Mouse (Mus musculus): ENCODE measurements at regions not wholly inside any gene's neighbourhood (a gene's known extent, or its start where the extent isn't known, plus 50 kb on each side); places are given as distances from the start of the nearest gene placed in this dataset.

- Histone ChIP-seq H3K9ac (ENCODE audit: low read depth, low read length) (no peak overlapping the region), H3K4me2 (ENCODE audit: low read depth, low read length) (no peak overlapping the region), H3K27ac (replicated peaks; ENCODE audit: low read depth, low read length) (no peak overlapping the region), H3K4me3 (ENCODE audit: low read depth, low read length) (no peak overlapping the region), H3K36me3 (ENCODE audit: control insufficient read depth, insufficient read depth, low read length) (no peaks in the 10 kb centered on the region), H3K4me1 (ENCODE audit: control insufficient read depth, insufficient read depth, low read length) (no peaks in the 10 kb centered on the region), H3K27me3 (replicated peaks; ENCODE audit: control insufficient read depth, insufficient read depth, low read length) (no peaks in the 10 kb centered on the region), H3K9me3 (ENCODE audit: control insufficient read depth, low read length) (no peaks in the 10 kb centered on the region)
- DNase-seq (ENCODE audit: low spot score), result no peak
- no peak for ATAC-seq (ENCODE audit: low read depth)
Observed at GRCm38 (mm10) chr2:116444163-116444562, 378.5 kb upstream of the Meis2 start.

GRCm38 (mm10) chr2:116440252-116440651 is 374.6 kb upstream of the Meis2 start:
- Histone ChIP-seq H3K36me3 (ENCODE audit: control insufficient read depth, insufficient read depth, low read length) (no peaks in the 10 kb centered on the region), H3K4me1 (ENCODE audit: control insufficient read depth, insufficient read depth, low read length) (no peaks in the 10 kb centered on the region), H3K9me3 (ENCODE audit: control insufficient read depth, low read length) (no peaks in the 10 kb centered on the region), H3K27me3 (replicated peaks; ENCODE audit: control insufficient read depth, insufficient read depth, low read length) (no peaks in the 10 kb centered on the region), H3K4me3 (ENCODE audit: low read depth, low read length) (no peak overlapping the region), H3K9ac (ENCODE audit: low read depth, low read length) (no peak overlapping the region), H3K4me2 (ENCODE audit: low read depth, low read length) (no peak overlapping the region), H3K27ac (replicated peaks; ENCODE audit: low read depth, low read length) (no peak overlapping the region)
- 17% methylated on average over 2 of the region's 2 CpGs for WGBS
- DNase-seq (ENCODE audit: low spot score) (no peak), ATAC-seq (ENCODE audit: low read depth) (no peak)

- H3K4me2 ChIP-seq (ENCODE audit: low read depth, low read length), result no peak overlapping the region
- no peak for ATAC-seq (ENCODE audit: low read depth)
Observed at GRCm38 (mm10) chr2:116433481-116433880, 367.8 kb upstream of the Meis2 start.

GRCm38 (mm10) chr2:116424131-116424530 is 358.5 kb upstream of the Meis2 start:
- Histone ChIP-seq H3K27ac (replicated peaks; ENCODE audit: low read depth, low read length) (no peak overlapping the region), H3K4me3 (ENCODE audit: low read depth, low read length) (no peak overlapping the region), H3K4me2 (ENCODE audit: low read depth, low read length) (no peak overlapping the region), H3K36me3 (ENCODE audit: control insufficient read depth, insufficient read depth, low read length) (no peaks in the 10 kb centered on the region), H3K9me3 (ENCODE audit: control insufficient read depth, low read length) (no peaks in the 10 kb centered on the region), H3K9ac (ENCODE audit: low read depth, low read length) (no peak overlapping the region), H3K4me1 (ENCODE audit: control insufficient read depth, insufficient read depth, low read length) (no peaks in the 10 kb centered on the region), H3K27me3 (replicated peaks; ENCODE audit: control insufficient read depth, insufficient read depth, low read length) (no peaks in the 10 kb centered on the region)
- ATAC-seq (ENCODE audit: low read depth), result no peak
- WGBS, result 87% methylated on average over 8 of the region's 8 CpGs
- no peak for DNase-seq (ENCODE audit: low spot score)

More at GRCm38 (mm10) chr2:116433481-116433880, 367.8 kb upstream of the Meis2 start:
- Histone ChIP-seq H3K27ac (replicated peaks; ENCODE audit: low read depth, low read length) (no peak overlapping the region), H3K9ac (ENCODE audit: low read depth, low read length) (no peak overlapping the region), H3K27me3 (replicated peaks; ENCODE audit: control insufficient read depth, insufficient read depth, low read length) (no peaks in the 10 kb centered on the region), H3K9me3 (ENCODE audit: control insufficient read depth, low read length) (no peaks in the 10 kb centered on the region), H3K4me1 (ENCODE audit: control insufficient read depth, insufficient read depth, low read length) (no peaks in the 10 kb centered on the region), H3K36me3 (ENCODE audit: control insufficient read depth, insufficient read depth, low read length) (no peaks in the 10 kb centered on the region), H3K4me3 (ENCODE audit: low read depth, low read length) (no peak overlapping the region)
- DNase-seq (ENCODE audit: low spot score), result peak; percentile 11

- H3K27me3 ChIP-seq (replicated peaks; ENCODE audit: control insufficient read depth, insufficient read depth, low read length), result no peaks in the 10 kb centered on the region
- no peak overlapping the region for H3K4me2 ChIP-seq (ENCODE audit: low read depth, low read length)
- no peak overlapping the region for H3K9ac ChIP-seq (ENCODE audit: low read depth, low read length)
- 65% methylated on average over 13 of the region's 13 CpGs for WGBS
- H3K4me1 ChIP-seq (ENCODE audit: control insufficient read depth, insufficient read depth, low read length), result no peaks in the 10 kb centered on the region
- no peak overlapping the region for H3K4me3 ChIP-seq (ENCODE audit: low read depth, low read length)
- no peaks in the 10 kb centered on the region for H3K9me3 ChIP-seq (ENCODE audit: control insufficient read depth, low read length)
- no peak overlapping the region for H3K27ac ChIP-seq (replicated peaks; ENCODE audit: low read depth, low read length)
- no peak for ATAC-seq (ENCODE audit: low read depth)
- peak; percentile 17 for DNase-seq (ENCODE audit: low spot score)
- H3K36me3 ChIP-seq (ENCODE audit: control insufficient read depth, insufficient read depth, low read length), result no peaks in the 10 kb centered on the region
Observed at GRCm38 (mm10) chr2:116417428-116418195, 352.0 kb upstream of the Meis2 start.

GRCm38 (mm10) chr2:116415742-116416141 is 350.1 kb upstream of the Meis2 start:
- Histone ChIP-seq H3K9ac (ENCODE audit: low read depth, low read length) (no peak overlapping the region), H3K4me3 (ENCODE audit: low read depth, low read length) (no peak overlapping the region), H3K36me3 (ENCODE audit: control insufficient read depth, insufficient read depth, low read length) (no peaks in the 10 kb centered on the region), H3K4me1 (ENCODE audit: control insufficient read depth, insufficient read depth, low read length) (no peaks in the 10 kb centered on the region), H3K27me3 (replicated peaks; ENCODE audit: control insufficient read depth, insufficient read depth, low read length) (no peaks in the 10 kb centered on the region), H3K9me3 (ENCODE audit: control insufficient read depth, low read length) (no peaks in the 10 kb centered on the region), H3K27ac (replicated peaks; ENCODE audit: low read depth, low read length) (no peak overlapping the region), H3K4me2 (ENCODE audit: low read depth, low read length) (no peak overlapping the region)
- no peak for DNase-seq (ENCODE audit: low spot score)
- 53% methylated on average over 1 of the region's 1 CpGs for WGBS
- ATAC-seq (ENCODE audit: low read depth), result no peak

GRCm38 (mm10) chr2:116402113-116402512 is 336.5 kb upstream of the Meis2 start:
- no peak for ATAC-seq (ENCODE audit: low read depth)
- DNase-seq (ENCODE audit: low spot score), result no peak
- no peak overlapping the region for H3K4me3 ChIP-seq (ENCODE audit: low read depth, low read length)
- H3K9ac ChIP-seq (ENCODE audit: low read depth, low read length), result no peak overlapping the region
- H3K9me3 ChIP-seq (ENCODE audit: control insufficient read depth, low read length), result no peaks in the 10 kb centered on the region
- H3K4me1 ChIP-seq (ENCODE audit: control insufficient read depth, insufficient read depth, low read length), result no peaks in the 10 kb centered on the region
- H3K36me3 ChIP-seq (ENCODE audit: control insufficient read depth, insufficient read depth, low read length), result no peaks in the 10 kb centered on the region
- H3K27ac ChIP-seq (replicated peaks; ENCODE audit: low read depth, low read length), result no peak overlapping the region
- WGBS, result 78% methylated on average over 1 of the region's 1 CpGs
- no peak overlapping the region for H3K4me2 ChIP-seq (ENCODE audit: low read depth, low read length)
- H3K27me3 ChIP-seq (replicated peaks; ENCODE audit: control insufficient read depth, insufficient read depth, low read length), result no peaks in the 10 kb centered on the region

GRCm38 (mm10) chr2:116399966-116400365 is 334.3 kb upstream of the Meis2 start:
- Histone ChIP-seq H3K36me3 (ENCODE audit: control insufficient read depth, insufficient read depth, low read length) (no peaks in the 10 kb centered on the region), H3K4me2 (ENCODE audit: low read depth, low read length) (no peak overlapping the region), H3K4me3 (ENCODE audit: low read depth, low read length) (no peak overlapping the region), H3K27me3 (replicated peaks; ENCODE audit: control insufficient read depth, insufficient read depth, low read length) (no peaks in the 10 kb centered on the region), H3K4me1 (ENCODE audit: control insufficient read depth, insufficient read depth, low read length) (no peaks in the 10 kb centered on the region), H3K9ac (ENCODE audit: low read depth, low read length) (no peak overlapping the region), H3K27ac (replicated peaks; ENCODE audit: low read depth, low read length) (no peak overlapping the region), H3K9me3 (ENCODE audit: control insufficient read depth, low read length) (no peaks in the 10 kb centered on the region)
- WGBS, result 47% methylated on average over 1 of the region's 1 CpGs
- no peak for DNase-seq (ENCODE audit: low spot score)
- ATAC-seq (ENCODE audit: low read depth), result no peak

GRCm38 (mm10) chr2:116368811-116369210 is 303.2 kb upstream of the Meis2 start:
- Histone ChIP-seq H3K9me3 (ENCODE audit: control insufficient read depth, low read length) (no peaks in the 10 kb centered on the region), H3K4me3 (ENCODE audit: low read depth, low read length) (no peak overlapping the region), H3K9ac (ENCODE audit: low read depth, low read length) (no peak overlapping the region), H3K27me3 (replicated peaks; ENCODE audit: control insufficient read depth, insufficient read depth, low read length) (no peaks in the 10 kb centered on the region), H3K4me2 (ENCODE audit: low read depth, low read length) (no peak overlapping the region), H3K27ac (replicated peaks; ENCODE audit: low read depth, low read length) (no peak overlapping the region), H3K4me1 (ENCODE audit: control insufficient read depth, insufficient read depth, low read length) (no peaks in the 10 kb centered on the region), H3K36me3 (ENCODE audit: control insufficient read depth, insufficient read depth, low read length) (no peaks in the 10 kb centered on the region)
- WGBS, result 82% methylated on average over 3 of the region's 3 CpGs
- DNase-seq (ENCODE audit: low spot score), result peak; percentile 57
- peak; percentile 70; the same call in 1 of the 2 replicates for ATAC-seq (ENCODE audit: low read depth)
